Mouse (Mus musculus) bone marrow macrophage, adult 2 months (primary cell): Measurements from ENCODE around the gene Mob3c.

Source experiments
- CTCF ChIP-seq: IDR thresholded peaks from 2 replicates; pipeline ENCODE4 v1.5.1; 2012; ENCODE audit warnings: low read depth, mild to moderate bottlenecking, low read length, moderate library complexity
- POLR2A ChIP-seq: IDR thresholded peaks from 2 replicates; pipeline ENCODE4 v1.6.1; 2012; ENCODE audit warnings: mild to moderate bottlenecking, low read depth, low read length, borderline replicate concordance

- TF ChIP-seq CTCF (no peak), POLR2A (no peak)
These were observed 10.3 kb downstream of the Mob3c start for GRCm38 (mm10) chr4:115838196-115838595.
